Mouse (Mus musculus): ENCODE measurements around the gene Gm28897. TPM values are rescaled to one million over a fixed set of nuclear protein-coding genes. Genes with fewer than 3 reads are reported as not detected.
"Not testable (repeated sequence)": the region's sequence is repeated elsewhere in the genome, so short reads cannot be mapped to it uniquely, and the experiment has no call there.

Gene Gm28897
- not detected in 2 replicates for polyA plus RNA-seq (2015; fragmentation: Nextera tagmentation; extraction: Ambion mirVana)

DNA sequence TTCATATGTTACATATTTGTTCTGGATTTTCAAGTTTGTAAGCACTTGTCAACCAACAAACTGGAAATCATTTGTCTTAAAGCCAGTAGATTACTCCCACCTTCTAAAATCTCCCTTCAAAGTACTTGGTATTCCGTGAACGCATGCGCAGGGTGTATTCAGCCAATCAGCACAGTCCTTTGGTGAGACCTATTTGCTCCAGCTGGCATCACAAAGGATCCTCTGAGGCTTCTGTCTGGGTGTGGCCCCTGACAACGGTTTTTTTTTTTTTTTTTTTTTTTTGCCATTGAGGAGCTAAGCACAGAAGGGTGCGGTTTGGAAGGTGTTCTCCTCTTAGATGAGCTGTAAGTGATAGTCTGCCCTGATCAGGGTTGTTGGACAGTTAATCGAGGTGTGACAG lies at the start of gene Gm28897:
Gene Gm28897, plus strand, starts transcription at position 301 of the 400 bp plus-strand sequence.
- not testable (repeated sequence) for H3K4me2 ChIP-seq; H3K9me3 ChIP-seq (replicated peaks); H3K4me1 ChIP-seq (replicated peaks); H3K4me3 ChIP-seq (replicated peaks); H3K9ac ChIP-seq; H3K27me3 ChIP-seq; ATAC-seq (ENCODE audit: low read depth); H3K27ac ChIP-seq; H3K36me3 ChIP-seq; DNase-seq
- no CpG with 5 or more reads among the region's 6 CpGs for WGBS (ENCODE audit: insufficient replicate concordance)
